Mouse (Mus musculus): Measurements from ENCODE around the gene Htr3a. TPM values are rescaled to one million over a fixed set of nuclear protein-coding genes. Genes with fewer than 3 reads are reported as not detected.

Gene Htr3a
- polyA plus RNA-seq (2015; fragmentation: Nextera tagmentation; extraction: Ambion mirVana), result 4.4 and 5.1 TPM in 2 replicates

- H3K36me3 ChIP-seq (ENCODE audit: control insufficient read depth, insufficient read depth, low read length), result no peaks in the 10 kb centered on the region
- H3K4me1 ChIP-seq (ENCODE audit: control insufficient read depth, insufficient read depth, low read length), result no peaks in the 10 kb centered on the region
- no peak within 1 kb of the TSS for H3K4me3 ChIP-seq (ENCODE audit: low read length)
- H3K27me3 ChIP-seq (replicated peaks; ENCODE audit: control insufficient read depth, insufficient read depth, low read length), result no peaks in the 10 kb centered on the region
- no peaks in the 10 kb centered on the region for H3K9me3 ChIP-seq (ENCODE audit: control insufficient read depth, low read length)
- no peak within 1 kb of the TSS for H3K9ac ChIP-seq (ENCODE audit: low read depth, low read length)
- H3K27ac ChIP-seq (ENCODE audit: low read length), result no peak within 1 kb of the TSS
- ATAC-seq, result no peak
- WGBS, result 7% methylated on average over 9 of the region's 9 CpGs
- no peak within 1 kb of the TSS for H3K4me2 ChIP-seq (ENCODE audit: low read depth, low read length)
Observed at GRCm38 (mm10) chr9:48910885-48911537, at the start of gene Htr3a. Gene Htr3a, minus strand, starts transcription at chr9:48911099.

- H3K27me3 ChIP-seq (replicated peaks; ENCODE audit: control insufficient read depth, insufficient read depth, low read length), result no peaks in the 10 kb centered on the region
- 87% methylated on average over 4 of the region's 4 CpGs for WGBS
- ATAC-seq, result no peak
- H3K27ac ChIP-seq (ENCODE audit: low read length), result no peak overlapping the region
- no peak overlapping the region for H3K4me3 ChIP-seq (ENCODE audit: low read length)
- no peak overlapping the region for H3K9ac ChIP-seq (ENCODE audit: low read depth, low read length)
- no peaks in the 10 kb centered on the region for H3K36me3 ChIP-seq (ENCODE audit: control insufficient read depth, insufficient read depth, low read length)
- H3K4me2 ChIP-seq (ENCODE audit: low read depth, low read length), result no peak overlapping the region
- H3K9me3 ChIP-seq (ENCODE audit: control insufficient read depth, low read length), result no peaks in the 10 kb centered on the region
- no peaks in the 10 kb centered on the region for H3K4me1 ChIP-seq (ENCODE audit: control insufficient read depth, insufficient read depth, low read length)
Observed at GRCm38 (mm10) chr9:48947565-48947964, 36.7 kb upstream of the Htr3a start.

DNA sequence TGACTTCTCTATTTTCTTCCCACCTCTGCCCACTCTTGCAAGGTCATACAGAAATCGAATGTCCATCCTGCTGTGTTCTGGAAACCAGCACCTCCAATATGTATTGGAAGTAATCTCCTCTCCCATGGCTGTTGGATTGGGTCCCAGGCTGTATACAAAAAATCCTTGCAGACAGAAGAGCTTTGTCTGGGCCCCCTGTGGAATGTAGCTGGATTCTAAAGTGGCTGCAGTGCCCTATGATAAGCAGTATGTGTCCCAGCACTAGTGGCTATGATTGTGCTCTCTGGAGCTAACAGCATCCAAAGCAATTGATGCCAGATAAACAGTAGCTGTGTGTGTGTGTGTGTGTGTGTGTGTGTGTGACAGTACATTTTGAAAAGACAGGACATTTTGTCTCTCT, 31.4 kb upstream of the Htr3a start:
- H3K27ac ChIP-seq (ENCODE audit: low read length), result no peak overlapping the region
- H3K4me1 ChIP-seq (ENCODE audit: control insufficient read depth, insufficient read depth, low read length), result no peaks in the 10 kb centered on the region
- H3K4me2 ChIP-seq (ENCODE audit: low read depth, low read length), result no peak overlapping the region
- no peaks in the 10 kb centered on the region for H3K36me3 ChIP-seq (ENCODE audit: control insufficient read depth, insufficient read depth, low read length)
- no peak for ATAC-seq
- H3K27me3 ChIP-seq (replicated peaks; ENCODE audit: control insufficient read depth, insufficient read depth, low read length), result no peaks in the 10 kb centered on the region
- H3K9ac ChIP-seq (ENCODE audit: low read depth, low read length), result no peak overlapping the region
- H3K9me3 ChIP-seq (ENCODE audit: control insufficient read depth, low read length), result no peaks in the 10 kb centered on the region
- WGBS, result 74% methylated on average over 1 of the region's 1 CpGs
- H3K4me3 ChIP-seq (ENCODE audit: low read length), result no peak overlapping the region

DNA sequence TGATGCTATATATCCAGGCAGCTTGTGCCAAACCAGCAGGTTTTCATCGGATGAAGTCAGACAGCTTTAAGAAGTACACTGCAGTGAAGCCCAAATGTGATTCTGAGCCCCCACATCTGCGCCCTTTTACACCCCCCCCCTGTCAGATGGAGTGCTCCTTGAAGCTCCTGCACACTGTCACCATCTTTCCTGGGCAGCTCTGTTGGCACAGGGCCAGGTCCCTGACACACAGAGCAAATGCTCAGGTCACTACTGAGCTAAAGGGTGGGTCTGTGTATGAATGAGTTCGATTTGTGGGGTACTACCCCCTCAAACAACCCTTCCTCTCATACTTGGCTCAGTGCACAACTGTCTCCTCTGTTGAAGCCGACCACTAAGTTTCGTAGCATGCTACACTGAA, 18.5 kb upstream of the Htr3a start:
- no peak for ATAC-seq
- Histone ChIP-seq H3K36me3 (ENCODE audit: control insufficient read depth, insufficient read depth, low read length) (no peaks in the 10 kb centered on the region), H3K4me3 (ENCODE audit: low read length) (no peak overlapping the region), H3K4me2 (ENCODE audit: low read depth, low read length) (no peak overlapping the region), H3K9ac (ENCODE audit: low read depth, low read length) (no peak overlapping the region), H3K27me3 (replicated peaks; ENCODE audit: control insufficient read depth, insufficient read depth, low read length) (no peaks in the 10 kb centered on the region), H3K9me3 (ENCODE audit: control insufficient read depth, low read length) (no peaks in the 10 kb centered on the region), H3K27ac (ENCODE audit: low read length) (no peak overlapping the region), H3K4me1 (ENCODE audit: control insufficient read depth, insufficient read depth, low read length) (no peaks in the 10 kb centered on the region)
- 70% methylated on average over 5 of the region's 5 CpGs for WGBS

DNA sequence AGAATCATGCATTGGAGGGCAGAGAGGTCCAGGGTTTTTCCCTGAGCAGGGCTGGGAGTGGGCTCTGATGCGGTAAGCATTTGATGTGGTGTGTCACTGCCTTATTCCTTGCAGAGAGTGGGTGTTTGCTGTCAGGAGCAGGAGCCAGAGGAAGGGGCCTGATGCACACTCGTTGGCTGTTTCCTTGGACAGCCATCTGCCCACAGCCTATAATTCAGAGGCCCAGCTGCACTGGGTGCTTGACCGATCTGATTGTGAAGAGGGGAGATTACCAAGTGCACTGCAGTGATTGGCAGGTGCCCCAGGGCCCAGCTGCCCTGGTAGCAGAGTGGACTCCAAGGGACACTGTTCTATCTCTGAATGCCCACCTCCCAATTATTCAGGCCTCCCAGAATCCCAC, 17.9 kb upstream of the Htr3a start:
- WGBS, result 70% methylated on average over 3 of the region's 3 CpGs
- no peak overlapping the region for H3K4me2 ChIP-seq (ENCODE audit: low read depth, low read length)
- no peak for ATAC-seq
- H3K4me3 ChIP-seq (ENCODE audit: low read length), result no peak overlapping the region
- H3K9ac ChIP-seq (ENCODE audit: low read depth, low read length), result no peak overlapping the region
- no peaks in the 10 kb centered on the region for H3K4me1 ChIP-seq (ENCODE audit: control insufficient read depth, insufficient read depth, low read length)
- no peaks in the 10 kb centered on the region for H3K9me3 ChIP-seq (ENCODE audit: control insufficient read depth, low read length)
- no peak overlapping the region for H3K27ac ChIP-seq (ENCODE audit: low read length)
- no peaks in the 10 kb centered on the region for H3K36me3 ChIP-seq (ENCODE audit: control insufficient read depth, insufficient read depth, low read length)
- no peaks in the 10 kb centered on the region for H3K27me3 ChIP-seq (replicated peaks; ENCODE audit: control insufficient read depth, insufficient read depth, low read length)

- no peaks in the 10 kb centered on the region for H3K27me3 ChIP-seq (replicated peaks; ENCODE audit: control insufficient read depth, insufficient read depth, low read length)
- H3K9ac ChIP-seq (ENCODE audit: low read depth, low read length), result no peak overlapping the region
- H3K4me1 ChIP-seq (ENCODE audit: control insufficient read depth, insufficient read depth, low read length), result no peaks in the 10 kb centered on the region
- peak; percentile 44; the same call in 1 of the 2 replicates for ATAC-seq
- H3K36me3 ChIP-seq (ENCODE audit: control insufficient read depth, insufficient read depth, low read length), result no peaks in the 10 kb centered on the region
- H3K9me3 ChIP-seq (ENCODE audit: control insufficient read depth, low read length), result no peaks in the 10 kb centered on the region
- H3K4me3 ChIP-seq (ENCODE audit: low read length), result no peak overlapping the region
- no peak overlapping the region for H3K27ac ChIP-seq (ENCODE audit: low read length)
- no peak overlapping the region for H3K4me2 ChIP-seq (ENCODE audit: low read depth, low read length)
- 66% methylated on average over 18 of the region's 18 CpGs for WGBS
Observed at GRCm38 (mm10) chr9:48916011-48916788, 5.3 kb upstream of the Htr3a start.

DNA sequence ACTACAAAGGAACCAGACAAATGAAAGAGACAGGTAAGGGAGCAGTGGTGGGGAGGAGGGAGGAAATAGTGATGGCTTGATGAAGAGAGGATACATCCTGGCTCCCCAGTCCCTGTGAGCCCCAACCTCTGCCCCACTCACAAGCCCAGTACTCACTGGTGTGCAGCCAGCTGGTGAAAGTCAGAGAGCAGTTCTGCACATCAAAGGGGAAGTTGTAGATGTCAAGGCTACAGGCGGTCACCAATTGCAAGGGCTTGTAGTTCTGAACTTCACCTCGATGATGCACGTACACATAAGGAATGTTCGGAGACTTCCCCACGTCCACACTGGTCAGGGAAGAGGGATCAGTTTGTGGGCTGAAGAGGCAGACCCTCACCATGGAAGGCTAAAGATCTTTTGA, 6.5 kb downstream of the Htr3a start:
- Histone ChIP-seq H3K27ac (ENCODE audit: low read length) (no peak overlapping the region), H3K27me3 (replicated peaks; ENCODE audit: control insufficient read depth, insufficient read depth, low read length) (no peaks in the 10 kb centered on the region), H3K4me2 (ENCODE audit: low read depth, low read length) (no peak overlapping the region), H3K36me3 (ENCODE audit: control insufficient read depth, insufficient read depth, low read length) (no peaks in the 10 kb centered on the region), H3K9ac (ENCODE audit: low read depth, low read length) (no peak overlapping the region), H3K9me3 (ENCODE audit: control insufficient read depth, low read length) (no peaks in the 10 kb centered on the region), H3K4me3 (ENCODE audit: low read length) (no peak overlapping the region), H3K4me1 (ENCODE audit: control insufficient read depth, insufficient read depth, low read length) (no peaks in the 10 kb centered on the region)
- no peak for ATAC-seq
- 78% methylated on average over 5 of the region's 5 CpGs for WGBS

DNA sequence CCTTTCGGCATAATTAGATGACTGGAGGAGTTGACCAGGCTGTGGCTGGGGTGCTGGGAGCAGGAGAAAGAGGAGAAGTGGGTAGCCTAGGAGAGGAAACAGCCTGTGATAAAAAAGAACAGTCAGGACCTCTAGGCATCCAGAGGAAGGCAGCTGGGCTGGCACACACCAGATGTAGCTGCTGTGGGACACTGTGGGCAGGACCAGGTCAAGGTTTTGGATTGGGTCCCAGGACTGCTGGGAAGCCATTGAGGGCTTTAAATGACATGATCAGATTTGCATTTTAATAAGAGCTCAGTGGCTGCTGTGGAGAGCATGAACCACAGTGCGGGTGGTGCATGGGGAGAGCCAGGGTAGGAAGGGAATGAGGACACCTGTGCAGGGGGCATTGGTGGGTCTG, 7.1 kb downstream of the Htr3a start:
- Histone ChIP-seq H3K27me3 (replicated peaks; ENCODE audit: control insufficient read depth, insufficient read depth, low read length) (no peaks in the 10 kb centered on the region), H3K4me3 (ENCODE audit: low read length) (no peak overlapping the region), H3K9ac (ENCODE audit: low read depth, low read length) (no peak overlapping the region), H3K9me3 (ENCODE audit: control insufficient read depth, low read length) (no peaks in the 10 kb centered on the region), H3K36me3 (ENCODE audit: control insufficient read depth, insufficient read depth, low read length) (no peaks in the 10 kb centered on the region), H3K27ac (ENCODE audit: low read length) (no peak overlapping the region), H3K4me1 (ENCODE audit: control insufficient read depth, insufficient read depth, low read length) (no peaks in the 10 kb centered on the region), H3K4me2 (ENCODE audit: low read depth, low read length) (no peak overlapping the region)
- WGBS, result 66% methylated on average over 2 of the region's 2 CpGs
- ATAC-seq, result no peak

DNA sequence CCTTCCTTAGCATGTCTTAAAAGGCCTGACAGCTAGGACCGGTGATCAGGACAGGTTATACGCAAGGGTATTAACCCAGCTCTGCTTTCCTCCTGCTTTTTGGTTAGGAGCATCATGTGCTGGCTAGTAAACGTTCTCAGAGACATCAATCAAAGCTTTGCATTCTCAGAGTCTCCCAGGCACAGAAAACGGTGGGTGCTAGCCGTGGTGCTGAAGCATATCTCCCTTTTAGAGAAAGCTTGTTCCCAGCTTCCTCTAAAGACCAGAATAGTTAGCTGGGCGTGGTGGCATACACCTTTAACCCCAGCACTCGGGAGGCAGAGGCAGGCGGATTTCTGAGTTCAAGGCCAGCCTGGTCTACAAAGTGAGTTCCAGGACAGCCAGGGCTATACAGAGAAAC, 12.3 kb downstream of the Htr3a start:
- no peaks in the 10 kb centered on the region for H3K27me3 ChIP-seq (replicated peaks; ENCODE audit: control insufficient read depth, insufficient read depth, low read length)
- H3K9ac ChIP-seq (ENCODE audit: low read depth, low read length), result no peak overlapping the region
- no peaks in the 10 kb centered on the region for H3K36me3 ChIP-seq (ENCODE audit: control insufficient read depth, insufficient read depth, low read length)
- no peaks in the 10 kb centered on the region for H3K9me3 ChIP-seq (ENCODE audit: control insufficient read depth, low read length)
- no peaks in the 10 kb centered on the region for H3K4me1 ChIP-seq (ENCODE audit: control insufficient read depth, insufficient read depth, low read length)
- H3K4me3 ChIP-seq (ENCODE audit: low read length), result no peak overlapping the region
- H3K4me2 ChIP-seq (ENCODE audit: low read depth, low read length), result no peak overlapping the region
- no peak overlapping the region for H3K27ac ChIP-seq (ENCODE audit: low read length)
- no peak for ATAC-seq
- 23% methylated on average over 8 of the region's 8 CpGs for WGBS
